9 mouse cellular contexts compared by ENCODE assay signal in the genomic region with DNA sequence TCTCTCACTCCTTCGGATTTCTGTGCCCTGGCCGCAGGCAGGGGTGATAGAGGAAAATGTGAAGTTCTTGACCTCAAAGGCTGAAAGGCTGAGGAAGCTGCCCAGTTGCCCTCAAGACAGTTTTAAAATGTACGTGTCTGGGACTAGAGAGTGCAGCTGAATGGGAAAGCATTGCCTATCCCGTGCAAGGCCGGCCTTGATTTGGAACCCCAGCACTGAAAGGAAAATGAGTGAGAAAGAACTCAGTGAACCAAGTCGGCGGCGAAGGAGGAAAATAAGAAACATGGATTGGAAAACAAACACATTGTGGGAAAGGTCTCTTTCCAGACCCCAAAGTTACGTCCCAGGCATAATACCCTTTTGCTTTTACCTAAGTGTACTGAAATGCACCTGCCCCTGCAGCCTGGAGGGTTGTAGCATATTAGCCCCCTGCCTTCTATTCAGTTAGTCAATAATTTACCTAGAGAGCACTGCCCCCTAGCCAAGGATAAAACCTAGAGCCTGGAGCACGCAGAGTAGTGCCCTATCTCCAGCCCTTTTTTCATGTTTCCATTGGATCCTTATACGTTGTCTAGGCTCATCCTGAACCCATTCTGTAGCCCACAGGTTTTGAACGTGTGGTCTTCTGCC. TPM values are rescaled to one million over a fixed set of nuclear protein-coding genes. Genes with fewer than 3 reads are reported as not detected.
DNase-seq lines count a peak whose midpoint lies in the region; ATAC-seq and TF ChIP-seq lines count a peak whose summit lies in the region.
"Had no signal": no experiment of that assay in that cellular context is flagged by ENCODE, and none has a peak within 500 bp of the region (broad histone marks: within the 10 kb centered on the region; RNA-seq: fewer than 3 reads in every experiment).

No protein-coding gene starts in this region.

- no peak for ATAC-seq in heart, embryonic 15.5 days (replicated peaks; ENCODE audit: insufficient number of reproducible peaks, insufficient read depth, low FRiP score, low read depth)
- ATAC-seq in forebrain, embryonic 12.5 days (ENCODE audit: low FRiP score), result no peak
- ATAC-seq in kidney, postnatal 0 days (replicated peaks; ENCODE audit: low FRiP score, low read depth), result no peak
- no peak for ATAC-seq in neural tube, embryonic 12.5 days (ENCODE audit: low FRiP score, low read depth)
- no peak for ATAC-seq in megakaryocyte progenitor cell, adult 5-6 weeks (replicated peaks; ENCODE audit: poor library complexity)
- no peak for ATAC-seq in megakaryocyte-erythroid progenitor cell, adult 5-6 weeks (replicated peaks; ENCODE audit: low FRiP score, low TSS enrichment, poor library complexity, severe bottlenecking)

- no peaks in the 10 kb centered on the region for H3K9me3 ChIP-seq in heart, embryonic 15.5 days (replicated peaks)
- no peaks in the 10 kb centered on the region for H3K9me3 ChIP-seq in forebrain, embryonic 12.5 days
- no peaks in the 10 kb centered on the region for H3K9me3 ChIP-seq in kidney, postnatal 0 days (replicated peaks; ENCODE audit: low read length)
- no peaks in the 10 kb centered on the region for H3K9me3 ChIP-seq in neural tube, embryonic 12.5 days
- H3K9me3 ChIP-seq: G1E had no signal

- peak overlapping the region; percentile 28; the same call in 1 of the 2 replicates for H3K9ac ChIP-seq in heart, embryonic 15.5 days
- H3K9ac ChIP-seq in forebrain, embryonic 12.5 days, result no peak overlapping the region; the same call in 1 of the 2 replicates
- H3K9ac ChIP-seq in kidney, postnatal 0 days (ENCODE audit: low read depth, low read length), result 0 out of 2 replicates have a peak overlapping the region, but pooled peaks have one; percentile 24
- no peak overlapping the region for H3K9ac ChIP-seq in neural tube, embryonic 12.5 days

- H3K4me3 ChIP-seq in heart, embryonic 15.5 days, result no peak overlapping the region
- no peak overlapping the region for H3K4me3 ChIP-seq in forebrain, embryonic 12.5 days (replicated peaks)
- H3K4me3 ChIP-seq in kidney, postnatal 0 days (replicated peaks; ENCODE audit: low read depth, low read length), result no peak overlapping the region
- no peak overlapping the region for H3K4me3 ChIP-seq in neural tube, embryonic 12.5 days

- WGBS in heart, embryonic 15.5 days, result 66% methylated on average over 12 of the region's 12 CpGs
- WGBS in forebrain, embryonic 12.5 days, result 48% methylated on average over 12 of the region's 12 CpGs
- 47% methylated on average over 12 of the region's 12 CpGs for WGBS in kidney, postnatal 0 days
- 51% methylated on average over 12 of the region's 12 CpGs for WGBS in neural tube, embryonic 12.5 days

- no peaks in the 10 kb centered on the region for H3K27me3 ChIP-seq in heart, embryonic 15.5 days
- no peaks in the 10 kb centered on the region for H3K27me3 ChIP-seq in forebrain, embryonic 12.5 days
- H3K27me3 ChIP-seq in kidney, postnatal 0 days (ENCODE audit: insufficient read depth, low read length), result no peaks in the 10 kb centered on the region
- no peaks in the 10 kb centered on the region for H3K27me3 ChIP-seq in neural tube, embryonic 12.5 days (replicated peaks)

- H3K4me2 ChIP-seq in heart, embryonic 15.5 days, result no peak overlapping the region
- peak overlapping the region; percentile 63; the same call in 1 of the 2 replicates for H3K4me2 ChIP-seq in forebrain, embryonic 12.5 days
- H3K4me2 ChIP-seq in kidney, postnatal 0 days (ENCODE audit: low read length), result peak overlapping the region; percentile 80; the same call in 1 of the 2 replicates
- H3K4me2 ChIP-seq in neural tube, embryonic 12.5 days (replicated peaks), result 0 out of 2 replicates have a peak overlapping the region, but pooled peaks have one; percentile 59

- no peak for DNase-seq in heart, postnatal 4 days
- no peak for DNase-seq in kidney, postnatal 0 days (ENCODE audit: low spot score)
- no peak for DNase-seq in frontal cortex, postnatal 36 days (ENCODE audit: low spot score in 2 of 2)

- peak overlapping the region; percentile 100 for H3K27ac ChIP-seq in heart, embryonic 15.5 days
- H3K27ac ChIP-seq in forebrain, embryonic 12.5 days, result peak overlapping the region; percentile 98
- H3K27ac ChIP-seq in kidney, postnatal 0 days, result peak overlapping the region; percentile 99
- H3K27ac ChIP-seq in neural tube, embryonic 12.5 days, result no peak overlapping the region

- no peaks in the 10 kb centered on the region for H3K36me3 ChIP-seq in heart, embryonic 15.5 days
- H3K36me3 ChIP-seq in forebrain, embryonic 12.5 days (replicated peaks), result no peaks in the 10 kb centered on the region
- H3K36me3 ChIP-seq in kidney, postnatal 0 days (ENCODE audit: insufficient read depth, low read length), result no peaks in the 10 kb centered on the region
- H3K36me3 ChIP-seq in neural tube, embryonic 12.5 days, result no peaks in the 10 kb centered on the region
- H3K36me3 ChIP-seq: G1E had no signal

- peaks cover 86% of the 10 kb centered on the region for H3K4me1 ChIP-seq in heart, embryonic 15.5 days (replicated peaks)
- H3K4me1 ChIP-seq in forebrain, embryonic 12.5 days, result peaks cover 92% of the 10 kb centered on the region
- H3K4me1 ChIP-seq in kidney, postnatal 0 days (replicated peaks; ENCODE audit: insufficient read depth, low read length), result peaks cover 70% of the 10 kb centered on the region
- H3K4me1 ChIP-seq in neural tube, embryonic 12.5 days, result peaks cover 80% of the 10 kb centered on the region

- peak; percentile 18; the same call in 1 of the 2 replicates for TF ChIP-seq CTCF in kidney, postnatal 0 days (IDR thresholded peaks at IDR 0.05; ENCODE audit: low read depth)

RNA-seq across cellular contexts. Expression of a gene that starts 5.6 kb away (rescaled TPM):
- 40.1 and 41.7 TPM in 2 replicates for polyA plus RNA-seq in heart, embryonic 15.5 days (2015; fragmentation: Nextera tagmentation; extraction: Ambion mirVana)
- total RNA-seq in heart, postnatal 4 days (2021), result 10 to 100 TPM; 85.8 to 86.2 TPM
- 74.8 and 81.9 TPM in 2 replicates for polyA plus RNA-seq in forebrain, embryonic 12.5 days (2016; fragmentation: Nextera tagmentation; extraction: Ambion mirVana)
- 52.1 and 57.9 TPM in 2 replicates for polyA plus RNA-seq in kidney, postnatal 0 days (2015; fragmentation: Nextera tagmentation; extraction: Ambion mirVana)
- 57.2 and 61.9 TPM in 2 replicates for polyA plus RNA-seq in neural tube, embryonic 12.5 days (2016; fragmentation: Nextera tagmentation; extraction: Ambion mirVana)
- total RNA-seq in megakaryocyte progenitor cell, adult 5-6 weeks (2015), result 1.4 and 1.8 TPM in 2 replicates
- 1.6 and 1.7 TPM in 2 replicates for total RNA-seq in megakaryocyte progenitor cell, adult 5-6 weeks (2017)
- total RNA-seq in megakaryocyte-erythroid progenitor cell, adult 5-6 weeks (2014; fragmentation: Nextera tagmentation), result 0.76 and 0.94 TPM in 2 replicates
- total RNA-seq in megakaryocyte-erythroid progenitor cell, adult 5-6 weeks (2017), result 1.1 and 2.7 TPM in 2 replicates

RNA-seq across cellular contexts. Expression of a gene that starts 56.6 kb away (rescaled TPM):
- polyA plus RNA-seq in heart, embryonic 15.5 days (2015; fragmentation: Nextera tagmentation; extraction: Ambion mirVana), result 18.7 and 23.4 TPM in 2 replicates
- 10 to 100 TPM; 34.1 to 39.3 TPM for total RNA-seq in heart, postnatal 4 days (2021)
- polyA plus RNA-seq in forebrain, embryonic 12.5 days (2016; fragmentation: Nextera tagmentation; extraction: Ambion mirVana), result 49.5 and 51.4 TPM in 2 replicates
- polyA plus RNA-seq in kidney, postnatal 0 days (2015; fragmentation: Nextera tagmentation; extraction: Ambion mirVana), result 14.8 and 16.1 TPM in 2 replicates
- polyA plus RNA-seq in neural tube, embryonic 12.5 days (2016; fragmentation: Nextera tagmentation; extraction: Ambion mirVana), result 41.5 and 43.0 TPM in 2 replicates
- total RNA-seq in megakaryocyte progenitor cell, adult 5-6 weeks (2015), result 16.7 and 22.0 TPM in 2 replicates
- total RNA-seq in megakaryocyte progenitor cell, adult 5-6 weeks (2017), result 17.6 and 23.7 TPM in 2 replicates
- 29.2 and 35.6 TPM in 2 replicates for total RNA-seq in megakaryocyte-erythroid progenitor cell, adult 5-6 weeks (2014; fragmentation: Nextera tagmentation)
- 22.0 and 23.0 TPM in 2 replicates for total RNA-seq in megakaryocyte-erythroid progenitor cell, adult 5-6 weeks (2017)

Comparison
In these comparisons a context has a peak if more than half of its experiments do, and no peak if none do; other contexts are left out.
1. H3K9ac ChIP-seq: peak in heart, embryonic 15.5 days (single experiment) and kidney, postnatal 0 days (single experiment); none in forebrain, embryonic 12.5 days (single experiment) and neural tube, embryonic 12.5 days (single experiment).